Mouse (Mus musculus): ENCODE data around the gene Hivep2. TPM values are rescaled to one million over a fixed set of nuclear protein-coding genes. Genes with fewer than 3 reads are reported as not detected.

Gene Hivep2
- polyA plus RNA-seq, 1 experiment from 2014 or later: 4.5 TPM

- no peak overlapping the region for H3K4me2 ChIP-seq
- no peaks in the 10 kb centered on the region for H3K36me3 ChIP-seq (replicated peaks)
- no peaks in the 10 kb centered on the region for H3K27me3 ChIP-seq
- no peak overlapping the region for H3K9ac ChIP-seq
- H3K4me3 ChIP-seq (replicated peaks): no peak overlapping the region
- ATAC-seq (ENCODE audit: low FRiP score): no peak
- H3K27ac ChIP-seq: no peak overlapping the region
- no peaks in the 10 kb centered on the region for H3K4me1 ChIP-seq
- H3K9me3 ChIP-seq: no peaks in the 10 kb centered on the region
- 66% methylated on average over 5 of the region's 5 CpGs for WGBS
Observed at GRCm38 (mm10) chr10:14035607-14036006, 69.7 kb downstream of the Hivep2 start.

- Histone ChIP-seq H3K27me3 (no peaks in the 10 kb centered on the region), H3K9ac (no peak overlapping the region), H3K36me3 (replicated peaks) (no peaks in the 10 kb centered on the region), H3K9me3 (no peaks in the 10 kb centered on the region), H3K4me2 (no peak overlapping the region), H3K4me1 (no peaks in the 10 kb centered on the region), H3K4me3 (replicated peaks) (no peak overlapping the region), H3K27ac (no peak overlapping the region)
- no peak for ATAC-seq (ENCODE audit: low FRiP score)
- WGBS: 88% methylated on average over 6 of the region's 6 CpGs
Observed at GRCm38 (mm10) chr10:14036472-14036871, 70.6 kb downstream of the Hivep2 start.

GRCm38 (mm10) chr10:14037977-14038489, 72.2 kb downstream of the Hivep2 start:
- Histone ChIP-seq H3K36me3 (replicated peaks) (no peaks in the 10 kb centered on the region), H3K9me3 (no peaks in the 10 kb centered on the region), H3K9ac (no peak overlapping the region), H3K27ac (no peak overlapping the region), H3K4me2 (no peak overlapping the region), H3K27me3 (no peaks in the 10 kb centered on the region), H3K4me1 (no peaks in the 10 kb centered on the region), H3K4me3 (replicated peaks) (no peak overlapping the region)
- WGBS: 85% methylated on average over 7 of the region's 7 CpGs
- no peak for ATAC-seq (ENCODE audit: low FRiP score)

GRCm38 (mm10) chr10:14040716-14041470, 75.0 kb downstream of the Hivep2 start:
- H3K36me3 ChIP-seq (replicated peaks): no peaks in the 10 kb centered on the region
- no peak overlapping the region for H3K4me2 ChIP-seq
- no peak overlapping the region for H3K27ac ChIP-seq
- no peak overlapping the region for H3K9ac ChIP-seq
- ATAC-seq (ENCODE audit: low FRiP score): no peak
- H3K4me3 ChIP-seq (replicated peaks): no peak overlapping the region
- peaks cover 8% of the 10 kb centered on the region; the same call in 1 of the 2 replicates for H3K4me1 ChIP-seq
- H3K9me3 ChIP-seq: no peaks in the 10 kb centered on the region
- no peaks in the 10 kb centered on the region for H3K27me3 ChIP-seq
- WGBS: 84% methylated on average over 9 of the region's 9 CpGs

GRCm38 (mm10) chr10:14041606-14042005, 75.7 kb downstream of the Hivep2 start:
- Histone ChIP-seq H3K27me3 (no peaks in the 10 kb centered on the region), H3K9me3 (no peaks in the 10 kb centered on the region), H3K4me1 (peaks cover 14% of the 10 kb centered on the region; the same call in 1 of the 2 replicates), H3K4me2 (no peak overlapping the region), H3K9ac (no peak overlapping the region), H3K36me3 (replicated peaks) (no peaks in the 10 kb centered on the region), H3K4me3 (replicated peaks) (no peak overlapping the region), H3K27ac (no peak overlapping the region)
- 91% methylated on average over 5 of the region's 5 CpGs for WGBS
- ATAC-seq (ENCODE audit: low FRiP score): no peak

- Histone ChIP-seq H3K4me2 (no peak overlapping the region), H3K9ac (no peak overlapping the region), H3K27ac (no peak overlapping the region), H3K9me3 (no peaks in the 10 kb centered on the region), H3K4me3 (replicated peaks) (no peak overlapping the region), H3K4me1 (peaks cover 18% of the 10 kb centered on the region), H3K36me3 (replicated peaks) (no peaks in the 10 kb centered on the region), H3K27me3 (no peaks in the 10 kb centered on the region)
- no peak for ATAC-seq (ENCODE audit: low FRiP score)
- WGBS: 83% methylated on average over 12 of the region's 12 CpGs
Observed at GRCm38 (mm10) chr10:14042539-14043348, 76.9 kb downstream of the Hivep2 start.

- WGBS: 94% methylated on average over 4 of the region's 4 CpGs
- H3K4me3 ChIP-seq (replicated peaks): no peak overlapping the region
Observed at GRCm38 (mm10) chr10:14043349-14043710, 77.5 kb downstream of the Hivep2 start.

GRCm38 (mm10) chr10:14044046-14044782, 78.3 kb downstream of the Hivep2 start:
- no peak overlapping the region for H3K27ac ChIP-seq
- H3K9me3 ChIP-seq: no peaks in the 10 kb centered on the region
- H3K9ac ChIP-seq: no peak overlapping the region
- no peaks in the 10 kb centered on the region for H3K36me3 ChIP-seq (replicated peaks)
- H3K4me1 ChIP-seq: peaks cover 28% of the 10 kb centered on the region
- H3K4me2 ChIP-seq: no peak overlapping the region
- ATAC-seq (ENCODE audit: low FRiP score): no peak
- no peaks in the 10 kb centered on the region for H3K27me3 ChIP-seq
- 55% methylated on average over 14 of the region's 14 CpGs for WGBS
- H3K4me3 ChIP-seq (replicated peaks): no peak overlapping the region

More at GRCm38 (mm10) chr10:14043349-14043710, 77.5 kb downstream of the Hivep2 start:
- Histone ChIP-seq H3K36me3 (replicated peaks) (no peaks in the 10 kb centered on the region), H3K4me1 (peaks cover 23% of the 10 kb centered on the region), H3K27ac (no peak overlapping the region), H3K27me3 (no peaks in the 10 kb centered on the region), H3K9ac (no peak overlapping the region), H3K4me2 (no peak overlapping the region), H3K9me3 (no peaks in the 10 kb centered on the region)
- ATAC-seq (ENCODE audit: low FRiP score): no peak

- Histone ChIP-seq H3K4me2 (no peak overlapping the region), H3K36me3 (replicated peaks) (no peaks in the 10 kb centered on the region), H3K9me3 (no peaks in the 10 kb centered on the region), H3K4me3 (replicated peaks) (no peak overlapping the region), H3K9ac (no peak overlapping the region), H3K4me1 (peaks cover 29% of the 10 kb centered on the region), H3K27ac (no peak overlapping the region), H3K27me3 (no peaks in the 10 kb centered on the region)
- ATAC-seq (ENCODE audit: low FRiP score): no peak
- 63% methylated on average over 5 of the region's 5 CpGs for WGBS
Observed at GRCm38 (mm10) chr10:14044783-14045392, 79.0 kb downstream of the Hivep2 start.

- no peaks in the 10 kb centered on the region for H3K9me3 ChIP-seq
- peaks cover 29% of the 10 kb centered on the region for H3K4me1 ChIP-seq
- no peak for ATAC-seq (ENCODE audit: low FRiP score)
- H3K4me2 ChIP-seq: no peak overlapping the region
- no peak overlapping the region for H3K4me3 ChIP-seq (replicated peaks)
- no peaks in the 10 kb centered on the region for H3K27me3 ChIP-seq
- H3K27ac ChIP-seq: no peak overlapping the region
- 64% methylated on average over 4 of the region's 4 CpGs for WGBS
- no peaks in the 10 kb centered on the region for H3K36me3 ChIP-seq (replicated peaks)
- H3K9ac ChIP-seq: no peak overlapping the region
Observed at GRCm38 (mm10) chr10:14045745-14046144, 79.9 kb downstream of the Hivep2 start.

GRCm38 (mm10) chr10:14046171-14046651, 80.3 kb downstream of the Hivep2 start:
- H3K27ac ChIP-seq: no peak overlapping the region

More at GRCm38 (mm10) chr10:14046171-14046651, 80.3 kb downstream of the Hivep2 start:
- H3K4me2 ChIP-seq: no peak overlapping the region
- 16% methylated on average over 4 of the region's 4 CpGs for WGBS
- no peak for ATAC-seq (ENCODE audit: low FRiP score)
- no peaks in the 10 kb centered on the region for H3K27me3 ChIP-seq
- no peak overlapping the region for H3K4me3 ChIP-seq (replicated peaks)
- no peak overlapping the region for H3K9ac ChIP-seq
- H3K9me3 ChIP-seq: no peaks in the 10 kb centered on the region
- peaks cover 29% of the 10 kb centered on the region for H3K4me1 ChIP-seq
- H3K36me3 ChIP-seq (replicated peaks): no peaks in the 10 kb centered on the region
